Mouse (Mus musculus): ENCODE measurements around the gene Arglu1. TPM values are rescaled to one million over a fixed set of nuclear protein-coding genes. Genes with fewer than 3 reads are reported as not detected.

Arglu1 gene
- polyA plus RNA-seq, 1 experiment = 69.4 TPM

- Histone ChIP-seq H3K4me1 (replicated peaks; ENCODE audit: control insufficient read depth, insufficient read depth, low read length) (no peaks in the 10 kb centered on the region), H3K27ac (ENCODE audit: control insufficient read depth, insufficient read depth, low read length) (no peak overlapping the region), H3K4me3 (ENCODE audit: control insufficient read depth, insufficient read depth, low read length) (no peak overlapping the region), H3K27me3 (ENCODE audit: control insufficient read depth, insufficient read depth, low read length) (no peaks in the 10 kb centered on the region), H3K36me3 (ENCODE audit: control insufficient read depth, insufficient read depth, low read length) (no peaks in the 10 kb centered on the region)
- TF ChIP-seq CTCF (IDR thresholded peaks at IDR 0.05; ENCODE audit: borderline replicate concordance, control insufficient read depth, extremely low read depth, insufficient read depth, low read length, poor library complexity) = no peak
- WGBS = 97% methylated on average over 21 of the region's 21 CpGs
- DNase-seq = no peak
Measured at GRCm38 (mm10) chr8:8620536-8620935, 69.8 kb downstream of the Arglu1 start.

- H3K27me3 ChIP-seq (ENCODE audit: control insufficient read depth, insufficient read depth, low read length) = no peaks in the 10 kb centered on the region
- no peak overlapping the region for H3K4me3 ChIP-seq (ENCODE audit: control insufficient read depth, insufficient read depth, low read length)
- no peaks in the 10 kb centered on the region for H3K4me1 ChIP-seq (replicated peaks; ENCODE audit: control insufficient read depth, insufficient read depth, low read length)
- no peak overlapping the region for H3K27ac ChIP-seq (ENCODE audit: control insufficient read depth, insufficient read depth, low read length)
- no peaks in the 10 kb centered on the region for H3K36me3 ChIP-seq (ENCODE audit: control insufficient read depth, insufficient read depth, low read length)
- no peak for DNase-seq
- 89% methylated on average over 19 of the region's 19 CpGs for WGBS
- TF ChIP-seq CTCF (IDR thresholded peaks at IDR 0.05; ENCODE audit: borderline replicate concordance, control insufficient read depth, extremely low read depth, insufficient read depth, low read length, poor library complexity) (no peak), POLR2A (IDR thresholded peaks at IDR 0.05; ENCODE audit: control insufficient read depth, extremely low read depth, insufficient read depth, low read length, poor library complexity) (no peak)
Measured at GRCm38 (mm10) chr8:8619221-8620194, 70.8 kb downstream of the Arglu1 start.

Other genes starting within 250 kb of the Arglu1 start
- 17.6 and 17.8 TPM in 2 replicates for gene Efnb2, start 29.3 kb downstream of the Arglu1 start, polyA plus RNA-seq (2012; rRNA removed)